Mouse (Mus musculus) cerebellum, adult 2 months (tissue): Measurements from ENCODE around the gene Arhgef2. TPM values are rescaled to one million over a fixed set of nuclear protein-coding genes. Genes with fewer than 3 reads are reported as not detected.
"Not testable (repeated sequence)": the region's sequence is repeated elsewhere in the genome, so short reads cannot be mapped to it uniquely, and the experiment has no call there.

Experiments
- DNase-seq, 2 experiments: peaks; one replicate each; pipeline ENCODE4 v3.0.0; 2021
- H3K27ac ChIP-seq: fragments of 200-500 bp; 2 replicates; pipeline ENCODE4 v1.5.1; 2012; ENCODE audit warnings: low read length, control low read depth, inconsistent platforms; ENCODE audit not compliant: insufficient read depth
- H3K27me3 ChIP-seq: fragments of 200-500 bp; 2 replicates; pipeline ENCODE4 v1.6.1; 2012; ENCODE audit warnings: inconsistent platforms, mild to moderate bottlenecking, low read length, moderate library complexity; ENCODE audit not compliant: control insufficient read depth, insufficient read depth
- H3K4me1 ChIP-seq: fragments of 200-500 bp; 2 replicates; pipeline ENCODE4 v1.6.1; 2011; ENCODE audit warnings: low read length; ENCODE audit not compliant: control insufficient read depth, insufficient read depth
- H3K4me3 ChIP-seq: fragments of 200-500 bp; replicated peaks from 2 replicates; pipeline ENCODE3; 2011; ENCODE audit warnings: mild to moderate bottlenecking, low read depth, low read length, control low read depth; ENCODE audit not compliant: insufficient read depth
- CTCF ChIP-seq: fragments of 200-500 bp; IDR thresholded peaks from 2 replicates; pipeline ENCODE4 v1.5.1; 2011; ENCODE audit warnings: low read depth, mild to moderate bottlenecking, control low read depth, low read length, moderate library complexity, borderline replicate concordance; ENCODE audit not compliant: insufficient read depth
- POLR2A ChIP-seq: fragments of 200-500 bp; IDR thresholded peaks from 2 replicates; pipeline ENCODE4 v1.6.1; 2011; ENCODE audit warnings: low read length, control low read depth, borderline replicate concordance; ENCODE audit not compliant: insufficient read depth
- WGBS: fragments of 180-500 bp; shearing (Covaris S2); methylation state at CpG from one replicate; pipeline ENCODE4 v1.1.7; 2018; 5-methylcytosine and 5-hydroxymethylcytosine counted together
- polyA plus RNA-seq: library from polyadenylated mRNA; depleted of rRNA; stranded (reverse); fragments of >200 nt; gene quantifications from 2 replicates; pipeline ENCODE4 v1.2.3, GENCODE M21; 2012; rRNA removed

Gene Arhgef2
- 128 and 129 TPM in 2 replicates for polyA plus RNA-seq

DNA sequence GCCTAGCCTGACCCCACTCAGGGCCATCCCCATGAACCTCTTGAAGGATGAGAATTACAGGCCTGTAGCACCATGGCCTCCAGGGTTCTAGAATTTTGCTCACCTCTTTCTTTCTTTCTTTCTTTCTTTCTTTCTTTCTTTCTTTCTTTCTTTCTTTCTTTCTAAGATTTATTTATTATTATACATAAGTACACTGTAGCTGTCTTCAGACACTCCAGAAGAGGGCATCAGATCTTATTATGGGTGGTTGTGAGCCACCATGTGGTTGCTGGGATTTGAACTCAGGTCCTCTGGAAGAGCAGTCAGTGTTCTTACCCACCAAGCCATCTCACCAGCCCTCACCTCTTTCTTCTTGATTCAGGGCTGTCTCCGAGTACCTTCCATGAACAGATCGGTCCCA, at the start of gene Arhgef2:
Gene Arhgef2, plus strand, starts transcription at position 301 of the 400 bp plus-strand sequence.
- H3K27ac ChIP-seq, H3K4me3 ChIP-seq, H3K27me3 ChIP-seq, H3K4me1 ChIP-seq, DNase-seq: not testable (repeated sequence)
- WGBS: 94% methylated on average over 2 of the region's 2 CpGs

DNA sequence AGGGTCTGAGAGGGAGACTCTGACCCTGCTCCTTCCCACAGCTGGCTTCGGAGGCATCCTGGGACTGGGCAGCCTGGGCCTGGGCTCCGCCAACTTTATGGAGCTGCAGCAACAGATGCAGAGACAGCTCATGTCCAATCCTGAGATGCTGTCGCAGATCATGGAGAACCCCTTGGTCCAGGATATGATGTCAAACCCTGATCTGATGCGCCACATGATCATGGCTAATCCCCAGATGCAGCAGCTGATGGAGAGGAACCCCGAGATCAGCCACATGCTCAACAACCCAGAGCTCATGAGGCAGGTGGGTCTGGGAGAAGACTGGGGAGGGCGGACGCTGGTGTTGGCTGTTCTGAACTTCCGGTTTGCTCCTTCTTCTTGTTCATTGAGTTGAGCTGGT, 49.1 kb upstream of the Arhgef2 start:
- 74% methylated on average over 8 of the region's 8 CpGs for WGBS
- no peak overlapping the region for H3K4me3 ChIP-seq
- H3K27ac ChIP-seq: no peak overlapping the region
- H3K4me1 ChIP-seq: peaks cover 9% of the 10 kb centered on the region
- TF ChIP-seq CTCF (no peak), POLR2A (no peak)
- no peak for DNase-seq
- H3K27me3 ChIP-seq: no peaks in the 10 kb centered on the region

- peaks cover 12% of the 10 kb centered on the region for H3K4me1 ChIP-seq
- H3K4me3 ChIP-seq: no peak overlapping the region
- no peaks in the 10 kb centered on the region for H3K27me3 ChIP-seq
- TF ChIP-seq POLR2A: no peak
- TF ChIP-seq CTCF: no peak
- DNase-seq: no peak
- 73% methylated on average over 9 of the region's 9 CpGs for WGBS
- no peak overlapping the region for H3K27ac ChIP-seq
Measured at GRCm38 (mm10) chr3:88559596-88559995, 46.2 kb upstream of the Arhgef2 start.

GRCm38 (mm10) chr3:88561989-88562388, 43.8 kb upstream of the Arhgef2 start:
- Histone ChIP-seq H3K27ac (no peak overlapping the region; the same call in 1 of the 2 replicates), H3K27me3 (no peaks in the 10 kb centered on the region), H3K4me1 (peaks cover 3% of the 10 kb centered on the region; the same call in 1 of the 2 replicates), H3K4me3 (no peak overlapping the region)
- 32% methylated on average over 4 of the region's 4 CpGs for WGBS
- DNase-seq: no peak
- TF ChIP-seq POLR2A (no peak), CTCF (no peak)

DNA sequence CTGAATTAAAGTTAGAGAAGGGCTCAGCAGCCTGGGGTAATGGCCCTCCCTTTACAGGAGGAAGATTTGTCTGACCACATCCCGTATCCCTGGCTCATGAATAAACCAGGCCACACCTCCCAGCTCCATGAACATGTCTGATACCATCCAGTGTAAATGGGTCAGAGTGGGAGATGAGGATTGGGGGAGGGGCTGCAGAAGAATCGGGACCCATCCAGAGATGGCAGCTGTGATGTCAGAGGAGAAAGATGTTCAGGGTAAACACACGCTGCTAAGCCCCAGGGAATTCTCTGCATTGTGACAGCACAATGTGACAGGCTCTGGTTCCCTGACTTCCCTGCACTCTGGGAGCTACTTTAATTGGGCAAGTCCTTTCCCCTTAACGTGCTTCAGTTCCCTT, 42.3 kb upstream of the Arhgef2 start:
- H3K27ac ChIP-seq: no peak overlapping the region
- 52% methylated on average over 4 of the region's 4 CpGs for WGBS
- H3K27me3 ChIP-seq: no peaks in the 10 kb centered on the region
- no peak for TF ChIP-seq CTCF
- no peak for TF ChIP-seq POLR2A
- no peak for DNase-seq
- H3K4me1 ChIP-seq: peaks cover 3% of the 10 kb centered on the region; the same call in 1 of the 2 replicates
- no peak overlapping the region for H3K4me3 ChIP-seq

DNA sequence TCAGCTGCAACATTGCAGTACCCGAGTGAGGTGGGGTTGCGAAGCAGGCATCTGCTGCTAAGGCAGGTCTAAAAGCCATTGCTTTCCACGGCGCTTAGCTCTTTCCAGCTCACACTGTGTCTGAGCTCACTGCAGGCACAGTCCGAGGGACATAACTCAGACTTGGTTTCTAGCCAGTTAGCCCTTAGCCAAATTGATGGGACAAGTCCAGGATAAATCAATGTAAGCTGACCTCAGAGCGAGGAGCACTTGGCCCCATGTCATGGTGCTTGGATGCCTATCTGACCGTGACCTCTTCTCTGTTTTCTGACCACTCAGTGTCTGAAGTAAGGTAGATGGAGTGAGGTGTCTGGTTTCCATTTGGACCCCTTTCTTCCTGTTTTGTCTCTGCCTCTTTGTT, 41.8 kb upstream of the Arhgef2 start:
- TF ChIP-seq POLR2A: no peak
- no peak for TF ChIP-seq CTCF
- no peak overlapping the region for H3K27ac ChIP-seq
- peaks cover 3% of the 10 kb centered on the region; the same call in 1 of the 2 replicates for H3K4me1 ChIP-seq
- 38% methylated on average over 7 of the region's 7 CpGs for WGBS
- H3K27me3 ChIP-seq: no peaks in the 10 kb centered on the region
- no peak for DNase-seq
- H3K4me3 ChIP-seq: no peak overlapping the region

GRCm38 (mm10) chr3:88566116-88566515, 39.6 kb upstream of the Arhgef2 start:
- WGBS: 90% methylated on average over 3 of the region's 3 CpGs
- no peak for TF ChIP-seq POLR2A
- no peak for TF ChIP-seq CTCF
- Histone ChIP-seq H3K27me3 (no peaks in the 10 kb centered on the region), H3K27ac (no peak overlapping the region), H3K4me1 (peaks cover 3% of the 10 kb centered on the region; the same call in 1 of the 2 replicates), H3K4me3 (no peak overlapping the region)
- no peak for DNase-seq

DNA sequence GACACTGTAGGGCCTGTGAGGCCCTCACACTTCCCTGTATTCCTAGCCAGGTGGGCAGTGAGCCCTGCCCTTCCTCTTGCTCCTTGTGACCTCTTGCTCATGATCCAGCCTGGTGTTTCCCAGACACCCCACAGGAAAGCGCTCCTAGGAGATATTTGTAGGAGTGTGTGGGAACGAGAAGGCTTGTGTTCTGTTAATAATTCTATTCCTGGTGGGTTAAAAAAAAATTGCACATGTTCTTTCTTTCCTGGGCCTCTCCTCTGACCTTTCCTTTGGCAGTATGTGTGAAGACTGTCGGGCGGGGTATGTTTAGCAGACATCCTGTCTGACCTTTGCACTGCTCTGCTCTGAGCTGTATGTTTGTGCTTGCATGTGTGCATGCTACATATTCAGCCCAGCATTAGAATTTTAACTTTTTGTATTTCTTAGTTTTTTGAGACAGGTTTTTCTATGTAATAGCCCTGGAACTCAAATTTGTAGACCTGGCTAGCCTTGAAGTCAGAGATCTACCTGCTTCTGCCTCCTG, 39.2 kb upstream of the Arhgef2 start:
- 96% methylated on average over 4 of the region's 4 CpGs for WGBS
- H3K4me3 ChIP-seq: no peak overlapping the region
- DNase-seq: no peak
- H3K4me1 ChIP-seq: peaks cover 3% of the 10 kb centered on the region; the same call in 1 of the 2 replicates
- no peaks in the 10 kb centered on the region for H3K27me3 ChIP-seq
- TF ChIP-seq CTCF (no peak), POLR2A (no peak)
- H3K27ac ChIP-seq: no peak overlapping the region
